Mouse (Mus musculus) embryonic facial prominence, embryonic 11.5 days (tissue): ENCODE results near the gene Kif3b. TPM values are rescaled to one million over a fixed set of nuclear protein-coding genes. Genes with fewer than 3 reads are reported as not detected.
"Not testable (repeated sequence)": the region's sequence is repeated elsewhere in the genome, so short reads cannot be mapped to it uniquely, and the experiment has no call there.

Experiments used
- ATAC-seq: fragments of 200-750 bp; cut with Nextera tagmentation; replicated peaks from 2 replicates; pipeline ENCODE4 v1.8.0; 2017; ENCODE audit warnings: low read depth; ENCODE audit not compliant: insufficient number of reproducible peaks, low FRiP score, low TSS enrichment
- DNase-seq: peaks from one replicate; pipeline ENCODE4 v3.0.0-alpha.2; 2015; ENCODE audit warnings: low spot score
- H3K27ac ChIP-seq: fragments of 300-500 bp; sonication (generic); replicated peaks from 2 replicates; pipeline ENCODE4 v1.5.1; 2014; ENCODE audit warnings: mild to moderate bottlenecking, low read depth, low read length, control low read depth
- H3K27me3 ChIP-seq: fragments of 300-500 bp; sonication (generic); 2 replicates; pipeline ENCODE4 v1.6.1; 2014; ENCODE audit warnings: mild to moderate bottlenecking, low read length, moderate library complexity, mixed read lengths; ENCODE audit not compliant: control insufficient read depth, insufficient read depth
- H3K36me3 ChIP-seq: fragments of 300-500 bp; sonication (generic); replicated peaks from 2 replicates; pipeline ENCODE4 v1.6.1; 2014; ENCODE audit warnings: low read depth, mild to moderate bottlenecking, low read length, moderate library complexity, mixed read lengths; ENCODE audit not compliant: control insufficient read depth, insufficient read depth
- H3K4me1 ChIP-seq: fragments of 300-500 bp; sonication (generic); 2 replicates; pipeline ENCODE4 v1.6.1; 2014; ENCODE audit warnings: low read length, mixed read lengths; ENCODE audit not compliant: control insufficient read depth, insufficient read depth
- H3K4me2 ChIP-seq: fragments of 300-500 bp; sonication (generic); 2 replicates; pipeline ENCODE4 v1.6.1; 2014; ENCODE audit warnings: low read depth, mild to moderate bottlenecking, control low read depth, low read length, moderate library complexity
- H3K4me3 ChIP-seq: fragments of 300-500 bp; sonication (generic); 2 replicates; pipeline ENCODE4 v1.5.1; 2014; ENCODE audit warnings: low read depth, low read length, control low read depth
- H3K9ac ChIP-seq: fragments of 300-500 bp; sonication (generic); replicated peaks from 2 replicates; pipeline ENCODE4 v1.6.1; 2014; ENCODE audit warnings: mild to moderate bottlenecking, control low read depth, low read length
- H3K9me3 ChIP-seq: fragments of 300-500 bp; sonication (generic); replicated peaks from 2 replicates; pipeline ENCODE4 v1.6.1; 2016; ENCODE audit warnings: mild to moderate bottlenecking, low read length, inconsistent platforms, mixed read lengths; ENCODE audit not compliant: control insufficient read depth
- WGBS: fragments of 180-500 bp; shearing (Covaris S2); extraction: QIAGEN DNeasy Blood & Tissue Kit; methylation state at CpG from one replicate; pipeline ENCODE4 v1.1.7; 2014; 5-methylcytosine and 5-hydroxymethylcytosine counted together
- polyA plus RNA-seq: library from polyadenylated mRNA; unstranded; fragments of >200 nt; fragmentation: Nextera tagmentation; extraction: Ambion mirVana; gene quantifications from 2 replicates; pipeline ENCODE4 v1.2.1, GENCODE M21; 2014

The Kif3b gene
- polyA plus RNA-seq, 1 experiment from 2014 or later = 7.6 TPM

DNA sequence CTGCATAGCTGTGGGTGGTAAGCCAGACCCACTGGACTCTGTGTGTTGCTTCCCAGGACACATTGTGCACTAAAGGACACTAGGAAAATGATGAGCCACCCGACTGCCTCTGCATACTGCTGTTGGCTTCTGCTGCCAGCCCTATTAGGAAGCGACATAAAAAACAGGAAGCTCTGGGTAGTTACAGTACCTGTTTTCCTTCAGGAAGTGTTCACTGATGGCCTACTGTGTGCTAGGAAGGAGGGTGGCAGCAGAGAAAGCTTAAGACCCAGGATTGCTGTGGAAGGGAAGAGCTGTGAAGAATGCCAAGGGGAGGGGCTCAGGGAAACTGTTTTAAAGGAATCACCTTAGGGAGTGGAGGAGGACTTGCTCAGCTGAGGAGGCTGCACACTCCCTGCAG is 23.9 kb upstream of the Kif3b start:
- Histone ChIP-seq H3K9me3 (no peaks in the 10 kb centered on the region), H3K4me1 (no peaks in the 10 kb centered on the region), H3K4me2 (no peak overlapping the region), H3K27ac (no peak overlapping the region), H3K36me3 (no peaks in the 10 kb centered on the region; the same call in 1 of the 2 replicates), H3K27me3 (no peaks in the 10 kb centered on the region), H3K4me3 (no peak overlapping the region), H3K9ac (no peak overlapping the region)
- DNase-seq = no peak
- WGBS = 91% methylated on average over 2 of the region's 2 CpGs
- no peak for ATAC-seq

DNA sequence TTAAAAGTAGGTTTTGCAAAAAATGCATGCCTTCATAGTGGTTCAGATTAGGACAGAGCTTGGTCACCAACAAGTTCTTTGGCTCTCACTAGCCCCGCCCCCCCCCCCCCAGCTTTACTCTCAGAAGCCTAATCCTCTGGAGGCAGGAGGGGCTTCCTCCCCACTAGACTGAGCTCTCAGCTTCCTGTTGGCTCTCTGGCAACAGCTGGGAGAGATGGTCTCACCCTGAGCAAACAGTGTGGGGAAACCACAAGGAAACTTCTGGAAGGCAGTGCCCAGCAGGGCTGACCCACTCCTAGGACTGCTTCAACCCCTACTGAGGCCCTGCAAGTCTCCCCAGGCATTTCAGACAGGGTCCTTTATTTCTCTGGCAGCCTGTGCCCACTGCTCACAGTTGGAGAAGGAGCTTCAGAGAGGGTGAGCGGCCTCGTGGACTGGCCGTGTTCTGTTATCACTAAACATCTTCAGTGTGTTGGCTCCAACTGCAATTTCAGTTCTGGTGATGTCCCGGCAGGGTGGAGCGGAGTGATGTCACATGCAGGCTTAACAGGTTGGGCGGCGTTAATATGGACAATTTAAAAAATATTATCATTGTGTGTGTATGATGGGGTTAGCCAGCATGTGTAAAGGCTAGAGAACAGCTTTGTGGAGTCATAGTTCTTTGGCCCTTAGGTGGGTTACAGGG is 20.8 kb upstream of the Kif3b start:
- H3K9me3 ChIP-seq, ATAC-seq, H3K27ac ChIP-seq, DNase-seq, H3K27me3 ChIP-seq, H3K36me3 ChIP-seq, H3K4me2 ChIP-seq, H3K4me3 ChIP-seq, H3K9ac ChIP-seq, H3K4me1 ChIP-seq: not testable (repeated sequence)
- WGBS = 68% methylated on average over 8 of the region's 8 CpGs

DNA sequence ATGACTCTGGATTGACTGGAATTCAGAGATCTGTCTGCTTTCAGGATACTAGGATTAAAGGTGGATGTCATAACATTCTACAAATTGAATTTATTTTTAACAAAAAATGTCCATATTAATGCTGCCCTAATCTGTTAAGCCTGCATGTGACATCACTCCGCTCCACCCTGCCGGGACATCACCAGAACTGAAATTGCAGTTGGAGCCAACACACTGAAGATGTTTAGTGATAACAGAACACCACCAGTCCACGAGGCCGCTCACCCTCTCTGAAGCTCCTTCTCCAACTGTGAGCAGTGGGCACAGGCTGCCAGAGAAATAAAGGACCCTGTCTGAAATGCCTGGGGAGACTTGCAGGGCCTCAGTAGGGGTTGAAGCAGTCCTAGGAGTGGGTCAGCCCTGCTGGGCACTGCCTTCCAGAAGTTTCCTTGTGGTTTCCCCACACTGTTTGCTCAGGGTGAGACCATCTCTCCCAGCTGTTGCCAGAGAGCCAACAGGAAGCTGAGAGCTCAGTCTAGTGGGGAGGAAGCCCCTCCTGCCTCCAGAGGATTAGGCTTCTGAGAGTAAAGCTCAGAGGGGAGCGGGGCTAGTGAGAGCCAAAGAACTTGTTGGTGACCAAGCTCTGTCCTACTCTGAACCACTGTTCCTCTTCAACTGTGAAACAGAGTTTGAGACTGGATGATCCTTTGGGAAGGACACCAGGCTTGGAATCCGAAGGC is 16.9 kb upstream of the Kif3b start:
- ATAC-seq, H3K36me3 ChIP-seq, H3K4me2 ChIP-seq, DNase-seq, H3K9ac ChIP-seq, H3K4me1 ChIP-seq, H3K27me3 ChIP-seq, H3K9me3 ChIP-seq, H3K27ac ChIP-seq, H3K4me3 ChIP-seq: not testable (repeated sequence)
- WGBS = 75% methylated on average over 6 of the region's 6 CpGs

DNA sequence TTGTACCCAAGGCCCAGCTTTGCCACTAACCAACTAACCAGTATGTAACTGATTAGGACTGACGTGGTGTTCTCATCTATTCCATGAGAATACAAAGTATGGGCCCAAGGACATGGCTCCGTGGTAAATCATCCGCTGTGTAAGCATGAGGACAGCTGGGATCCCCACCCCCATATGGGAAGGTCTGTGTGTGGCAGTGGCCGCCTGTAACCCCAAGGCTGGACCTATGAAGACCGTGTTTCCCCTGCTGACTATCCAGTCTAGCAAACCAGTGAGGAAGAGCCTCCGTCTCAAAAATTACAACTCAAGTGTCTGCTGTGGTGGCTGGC is 16.3 kb upstream of the Kif3b start:
- Histone ChIP-seq H3K4me2 (no peak overlapping the region), H3K9me3 (no peaks in the 10 kb centered on the region), H3K36me3 (no peaks in the 10 kb centered on the region), H3K9ac (no peak overlapping the region), H3K27ac (no peak overlapping the region), H3K4me1 (no peaks in the 10 kb centered on the region), H3K4me3 (no peak overlapping the region), H3K27me3 (no peaks in the 10 kb centered on the region)
- ATAC-seq = no peak
- 77% methylated on average over 6 of the region's 6 CpGs for WGBS
- no peak for DNase-seq

GRCm38 (mm10) chr2:153275577-153275976 is 15.6 kb upstream of the Kif3b start:
- not testable (repeated sequence) for H3K4me3 ChIP-seq, H3K9me3 ChIP-seq, H3K9ac ChIP-seq, H3K27ac ChIP-seq, H3K4me1 ChIP-seq, H3K36me3 ChIP-seq, H3K27me3 ChIP-seq, H3K4me2 ChIP-seq, ATAC-seq, DNase-seq
- 72% methylated on average over 3 of the region's 3 CpGs for WGBS

DNA sequence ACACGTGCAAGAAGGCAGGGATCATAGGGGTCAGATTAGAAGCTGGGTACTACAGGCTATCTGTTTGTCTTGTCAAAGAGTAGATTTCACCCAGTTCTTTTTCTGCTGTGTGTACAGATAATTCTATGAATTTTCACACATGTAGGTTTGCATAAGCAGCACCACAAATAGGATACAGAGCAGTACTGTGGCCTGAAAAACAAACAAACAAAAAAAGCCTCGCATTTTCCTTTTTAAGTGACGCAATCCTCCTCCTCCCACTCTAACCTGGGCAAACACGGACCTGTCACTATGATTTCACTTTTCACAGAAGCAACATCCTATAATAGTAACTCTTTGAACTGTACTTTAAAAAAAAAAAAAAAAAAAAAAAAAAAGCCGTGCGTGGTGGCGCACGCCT is 14.8 kb upstream of the Kif3b start:
- no peak overlapping the region for H3K4me2 ChIP-seq
- no peaks in the 10 kb centered on the region for H3K27me3 ChIP-seq
- ATAC-seq (no peak), DNase-seq (no peak)
- H3K9me3 ChIP-seq = no peaks in the 10 kb centered on the region
- H3K27ac ChIP-seq = no peak overlapping the region
- 83% methylated on average over 8 of the region's 8 CpGs for WGBS
- no peaks in the 10 kb centered on the region for H3K4me1 ChIP-seq
- no peak overlapping the region for H3K9ac ChIP-seq
- H3K4me3 ChIP-seq = no peak overlapping the region
- H3K36me3 ChIP-seq = no peaks in the 10 kb centered on the region

- not testable (repeated sequence) for H3K36me3 ChIP-seq, H3K27me3 ChIP-seq, H3K4me2 ChIP-seq, H3K9ac ChIP-seq, H3K4me1 ChIP-seq, ATAC-seq, H3K9me3 ChIP-seq, DNase-seq, H3K27ac ChIP-seq, H3K4me3 ChIP-seq
- 92% methylated on average over 5 of the region's 5 CpGs for WGBS
Observed at GRCm38 (mm10) chr2:153276846-153277245, 14.4 kb upstream of the Kif3b start.

DNA sequence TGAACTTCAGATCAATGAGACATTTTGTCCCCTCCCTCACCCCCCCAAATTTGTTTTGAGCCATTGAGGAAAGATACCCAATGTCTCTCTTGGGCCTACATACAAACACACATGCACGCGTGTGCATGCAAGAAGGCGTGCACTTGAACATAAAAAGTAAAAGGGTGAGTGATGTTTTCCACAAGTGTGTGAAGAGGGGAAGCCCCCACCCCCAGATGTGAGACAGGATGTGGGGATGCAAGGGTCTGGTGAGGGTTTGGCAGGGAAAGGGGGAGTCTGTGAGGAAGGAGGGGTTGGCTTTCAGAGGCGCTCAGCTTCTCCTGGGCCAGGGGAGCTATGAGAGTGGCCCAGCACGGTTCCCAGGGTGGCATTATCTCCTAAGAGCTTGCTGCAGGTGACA is 12.9 kb upstream of the Kif3b start:
- ATAC-seq = no peak
- Histone ChIP-seq H3K4me2 (no peak overlapping the region), H3K27ac (no peak overlapping the region), H3K4me1 (no peaks in the 10 kb centered on the region), H3K9ac (no peak overlapping the region), H3K4me3 (no peak overlapping the region), H3K27me3 (no peaks in the 10 kb centered on the region), H3K36me3 (no peaks in the 10 kb centered on the region), H3K9me3 (no peaks in the 10 kb centered on the region)
- WGBS = 86% methylated on average over 5 of the region's 5 CpGs
- no peak for DNase-seq
